ENCODE assay signal across 13 mouse cellular contexts in the genomic region with DNA sequence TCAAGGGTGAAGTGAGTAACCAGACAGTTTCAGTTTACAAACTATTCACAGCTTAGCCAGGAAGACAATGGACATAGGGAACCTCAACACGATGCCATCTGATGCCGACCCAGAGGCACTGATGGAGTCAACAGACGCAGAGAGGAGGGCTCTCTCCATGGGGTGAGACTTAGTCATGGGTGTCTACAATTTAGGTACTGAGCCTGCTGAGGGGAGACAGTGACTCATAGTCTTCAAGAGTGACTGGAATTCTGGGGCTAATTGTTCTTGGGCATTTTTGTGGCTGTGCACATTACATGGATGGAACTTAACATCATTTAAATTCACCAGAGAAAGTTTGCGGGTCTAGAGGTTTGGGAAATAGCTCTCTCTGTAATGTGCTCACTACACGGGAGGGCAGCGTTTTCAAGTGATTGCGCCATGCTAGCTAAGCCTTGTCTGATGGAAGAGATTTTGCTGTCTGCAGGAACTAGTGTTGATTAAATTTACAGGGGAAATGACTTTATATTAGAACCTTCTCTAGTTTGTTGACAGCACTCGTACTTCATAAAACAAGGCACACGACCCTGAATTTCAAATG.
"Had no signal": no experiment of that assay in that cellular context is flagged by ENCODE, and none has a peak within 500 bp of the region (broad histone marks: within the 10 kb centered on the region; RNA-seq: fewer than 3 reads in every experiment).

No protein-coding gene starts in this region.

- ATAC-seq: liver, embryonic 12.5 days; midbrain, embryonic 13.5 days had no signal

- H3K27me3 ChIP-seq: limb, embryonic 15.5 days; liver, embryonic 12.5 days; lung, embryonic 15.5 days; midbrain, embryonic 13.5 days; neural tube, embryonic 15.5 days had no signal

- H3K9ac ChIP-seq: limb, embryonic 15.5 days; liver, embryonic 12.5 days; lung, embryonic 15.5 days; midbrain, embryonic 13.5 days; neural tube, embryonic 15.5 days had no signal

- H3K27ac ChIP-seq: limb, embryonic 15.5 days; liver, embryonic 12.5 days; lung, embryonic 15.5 days; midbrain, embryonic 13.5 days; neural tube, embryonic 15.5 days; stomach, postnatal 0 days had no signal

- H3K4me1 ChIP-seq: liver, embryonic 12.5 days; lung, embryonic 15.5 days; midbrain, embryonic 13.5 days; neural tube, embryonic 15.5 days had no signal

- H3K4me2 ChIP-seq: limb, embryonic 15.5 days; liver, embryonic 12.5 days; lung, embryonic 15.5 days; midbrain, embryonic 13.5 days; neural tube, embryonic 15.5 days had no signal

- H3K36me3 ChIP-seq: limb, embryonic 15.5 days; liver, embryonic 12.5 days; lung, embryonic 15.5 days; midbrain, embryonic 13.5 days; neural tube, embryonic 15.5 days had no signal

- DNase-seq: kidney, adult 9 months; kidney, postnatal 10 days; layer of hippocampus, postnatal 36 days; lung, postnatal 36 days; right cerebral cortex, adult 18-20 months; right cerebral cortex, postnatal 25 days; thymus, postnatal 4 days had no signal

- H3K4me3 ChIP-seq: limb, embryonic 15.5 days; liver, embryonic 12.5 days; lung, embryonic 15.5 days; midbrain, embryonic 13.5 days; neural tube, embryonic 15.5 days had no signal

- H3K9me3 ChIP-seq: limb, embryonic 15.5 days; liver, embryonic 12.5 days; lung, embryonic 15.5 days; midbrain, embryonic 13.5 days; neural tube, embryonic 15.5 days had no signal
